Mouse (Mus musculus) erythroblast, embryonic 14.5 days (primary cell): ENCODE measurements at regions not wholly inside any gene's neighbourhood (a gene's known extent, or its start where the extent isn't known, plus 50 kb on each side); places are given as distances from the start of the nearest gene placed in this dataset.

Source experiments
- GATA1 ChIP-seq: IDR thresholded peaks from 2 replicates; pipeline ENCODE4 v1.6.1; 2012; ENCODE audit warnings: low read length, inconsistent platforms, mixed read lengths
- TAL1 ChIP-seq: IDR thresholded peaks from 3 replicates; pipeline ENCODE4 v1.6.1; 2012; ENCODE audit warnings: low read length, inconsistent platforms, mixed read lengths

GRCm38 (mm10) chr2:78283605-78284004, 337.4 kb upstream of the Cwc22 start:
- TF ChIP-seq TAL1 = no peak
- TF ChIP-seq GATA1 = no peak
